Mouse (Mus musculus) stomach, embryonic 15.5 days (tissue): Measurements from ENCODE around the gene Tcf23. TPM values are rescaled to one million over a fixed set of nuclear protein-coding genes. Genes with fewer than 3 reads are reported as not detected.
A peak's percentile ranks its signal among the peaks of the same experiment; 100 is the strongest.

Source experiments
- ATAC-seq: fragments of 200-750 bp; cut with Nextera tagmentation; 2 replicates; pipeline ENCODE4 v1.8.0; 2017; ENCODE audit warnings: low read depth, moderate number of reproducible peaks, moderate TSS enrichment; ENCODE audit not compliant: insufficient read depth, low FRiP score
- H3K27ac ChIP-seq: fragments of 300-500 bp; sonication (generic); 2 replicates; pipeline ENCODE4 v1.5.1; 2015; ENCODE audit warnings: mild to moderate bottlenecking, inconsistent platforms
- H3K27me3 ChIP-seq: fragments of 300-500 bp; sonication (generic); replicated peaks from 2 replicates; pipeline ENCODE4 v1.6.1; 2015; ENCODE audit warnings: inconsistent platforms
- H3K36me3 ChIP-seq: fragments of 300-500 bp; sonication (generic); 2 replicates; pipeline ENCODE4 v1.6.1; 2015; ENCODE audit warnings: inconsistent platforms
- H3K4me1 ChIP-seq: fragments of 300-500 bp; sonication (generic); 2 replicates; pipeline ENCODE4 v1.6.1; 2015; ENCODE audit warnings: inconsistent platforms
- H3K4me2 ChIP-seq: fragments of 300-500 bp; sonication (generic); 2 replicates; pipeline ENCODE4 v1.6.1; 2015; ENCODE audit warnings: mild to moderate bottlenecking, inconsistent platforms
- H3K4me3 ChIP-seq: fragments of 300-500 bp; sonication (generic); replicated peaks from 2 replicates; pipeline ENCODE4 v1.5.1; 2015; ENCODE audit warnings: inconsistent platforms
- H3K9ac ChIP-seq: fragments of 300-500 bp; sonication (generic); 2 replicates; pipeline ENCODE4 v1.6.1; 2015; ENCODE audit warnings: inconsistent platforms
- H3K9me3 ChIP-seq: fragments of 300-500 bp; sonication (generic); 2 replicates; pipeline ENCODE4 v1.6.1; 2016; ENCODE audit warnings: inconsistent platforms
- WGBS: fragments of 180-500 bp; shearing (Covaris S2); methylation state at CpG from one replicate; pipeline ENCODE4 v1.1.7; 2015; 5-methylcytosine and 5-hydroxymethylcytosine counted together
- polyA plus RNA-seq: library from polyadenylated mRNA; unstranded; fragments of >200 nt; fragmentation: Nextera tagmentation; extraction: Ambion mirVana; gene quantifications from 2 replicates; pipeline ENCODE4 v1.2.1, GENCODE M21; 2015

The Tcf23 gene
- polyA plus RNA-seq, 1 experiment from 2014 or later: 0.74 TPM

DNA sequence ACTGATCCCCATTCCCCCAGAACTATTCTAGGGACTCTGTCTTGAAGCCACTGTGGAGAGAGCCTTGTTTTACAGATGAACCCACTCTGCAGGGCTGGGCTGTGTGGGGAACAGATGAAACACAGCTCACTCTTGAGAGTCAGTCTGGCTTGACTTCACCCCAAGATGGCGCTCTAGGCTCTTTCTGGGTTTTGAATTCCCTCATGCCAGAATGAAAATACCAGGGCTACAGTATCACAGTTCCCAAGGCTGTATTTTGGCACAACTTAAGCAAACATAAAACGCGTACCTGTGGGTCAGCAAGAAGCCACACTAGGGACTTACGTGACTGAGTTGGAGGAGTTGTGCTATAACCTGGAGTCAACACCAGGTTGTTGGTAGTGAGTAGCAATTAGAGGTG lies 38.3 kb upstream of the Tcf23 start:
- Histone ChIP-seq H3K4me3 (no peak overlapping the region), H3K9ac (no peak overlapping the region), H3K36me3 (no peaks in the 10 kb centered on the region), H3K27ac (no peak overlapping the region), H3K4me1 (no peaks in the 10 kb centered on the region), H3K4me2 (no peak overlapping the region), H3K9me3 (no peaks in the 10 kb centered on the region), H3K27me3 (no peaks in the 10 kb centered on the region)
- ATAC-seq: no peak
- WGBS: 34% methylated on average over 4 of the region's 4 CpGs

DNA sequence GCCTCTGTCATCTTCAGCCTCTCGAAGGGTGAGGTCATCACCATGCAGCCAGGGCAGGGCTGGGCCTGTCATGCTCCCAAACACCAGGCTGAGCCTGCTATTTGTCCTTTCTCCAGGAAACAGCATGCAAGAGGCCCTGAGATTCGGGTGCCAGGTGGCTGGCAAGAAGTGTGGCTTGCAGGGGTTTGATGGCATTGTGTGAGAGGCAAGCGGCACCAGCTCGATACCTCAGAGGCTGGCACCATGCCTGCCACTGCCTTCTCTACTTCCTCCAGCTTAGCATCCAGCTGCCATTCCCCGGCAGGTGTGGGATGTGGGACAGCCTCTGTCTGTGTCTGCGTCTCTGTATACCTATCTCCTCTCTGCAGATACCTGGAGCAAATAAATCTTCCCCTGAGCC lies 37.6 kb upstream of the Tcf23 start:
- no peaks in the 10 kb centered on the region for H3K4me1 ChIP-seq
- H3K36me3 ChIP-seq: no peaks in the 10 kb centered on the region
- H3K9me3 ChIP-seq: no peaks in the 10 kb centered on the region
- H3K9ac ChIP-seq: no peak overlapping the region
- WGBS: 85% methylated on average over 6 of the region's 6 CpGs
- no peaks in the 10 kb centered on the region for H3K27me3 ChIP-seq
- H3K4me2 ChIP-seq: no peak overlapping the region
- no peak overlapping the region for H3K27ac ChIP-seq
- H3K4me3 ChIP-seq: no peak overlapping the region
- ATAC-seq: no peak

DNA sequence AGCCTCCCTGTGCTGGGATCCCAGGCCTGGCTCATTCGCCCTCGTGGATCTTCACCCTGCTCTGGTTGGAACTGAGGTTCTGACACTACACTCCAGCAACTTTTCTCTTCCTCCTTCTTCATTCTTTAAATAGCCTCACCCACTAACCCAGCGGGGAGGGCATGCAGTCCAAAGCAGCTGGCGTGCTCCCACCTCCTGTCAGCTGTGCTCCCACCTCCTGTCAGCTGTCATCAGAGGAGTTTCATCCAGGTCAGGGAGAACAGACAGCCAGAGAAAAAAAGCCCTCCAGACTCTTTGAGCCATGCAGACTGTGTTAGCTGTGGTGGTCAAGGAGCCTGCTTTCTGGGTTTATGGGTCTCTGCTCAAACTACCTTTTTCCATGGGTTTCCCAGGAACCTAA lies 37.1 kb upstream of the Tcf23 start:
- Histone ChIP-seq H3K4me2 (no peak overlapping the region), H3K9me3 (no peaks in the 10 kb centered on the region), H3K9ac (no peak overlapping the region), H3K36me3 (no peaks in the 10 kb centered on the region), H3K27ac (no peak overlapping the region), H3K4me1 (no peaks in the 10 kb centered on the region), H3K4me3 (no peak overlapping the region), H3K27me3 (no peaks in the 10 kb centered on the region)
- ATAC-seq: no peak
- WGBS: 85% methylated on average over 4 of the region's 4 CpGs

DNA sequence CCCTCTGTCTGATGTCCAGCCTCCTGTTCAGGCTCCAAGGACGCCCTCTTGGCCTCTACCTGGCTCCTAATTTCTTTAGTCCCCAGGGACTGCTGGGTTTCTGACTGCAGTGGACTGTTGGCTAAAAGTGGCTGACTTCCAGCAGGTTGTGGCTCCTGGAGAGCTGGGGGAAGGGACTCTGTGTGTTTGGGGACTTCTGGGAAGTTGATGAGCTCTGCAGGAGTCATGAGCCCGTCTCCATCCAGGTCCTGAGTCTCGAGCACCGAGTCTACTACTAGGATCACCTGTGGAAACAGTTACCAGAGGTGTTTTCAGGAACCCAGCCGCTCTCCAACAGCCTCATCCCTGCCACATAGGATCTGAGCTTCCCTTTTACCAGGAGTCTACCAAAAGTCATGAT lies 34.8 kb upstream of the Tcf23 start:
- Histone ChIP-seq H3K27me3 (no peaks in the 10 kb centered on the region), H3K36me3 (no peaks in the 10 kb centered on the region), H3K27ac (no peak overlapping the region), H3K9ac (no peak overlapping the region), H3K9me3 (no peaks in the 10 kb centered on the region), H3K4me3 (no peak overlapping the region), H3K4me2 (no peak overlapping the region), H3K4me1 (no peaks in the 10 kb centered on the region)
- WGBS: 61% methylated on average over 5 of the region's 5 CpGs
- ATAC-seq: no peak

DNA sequence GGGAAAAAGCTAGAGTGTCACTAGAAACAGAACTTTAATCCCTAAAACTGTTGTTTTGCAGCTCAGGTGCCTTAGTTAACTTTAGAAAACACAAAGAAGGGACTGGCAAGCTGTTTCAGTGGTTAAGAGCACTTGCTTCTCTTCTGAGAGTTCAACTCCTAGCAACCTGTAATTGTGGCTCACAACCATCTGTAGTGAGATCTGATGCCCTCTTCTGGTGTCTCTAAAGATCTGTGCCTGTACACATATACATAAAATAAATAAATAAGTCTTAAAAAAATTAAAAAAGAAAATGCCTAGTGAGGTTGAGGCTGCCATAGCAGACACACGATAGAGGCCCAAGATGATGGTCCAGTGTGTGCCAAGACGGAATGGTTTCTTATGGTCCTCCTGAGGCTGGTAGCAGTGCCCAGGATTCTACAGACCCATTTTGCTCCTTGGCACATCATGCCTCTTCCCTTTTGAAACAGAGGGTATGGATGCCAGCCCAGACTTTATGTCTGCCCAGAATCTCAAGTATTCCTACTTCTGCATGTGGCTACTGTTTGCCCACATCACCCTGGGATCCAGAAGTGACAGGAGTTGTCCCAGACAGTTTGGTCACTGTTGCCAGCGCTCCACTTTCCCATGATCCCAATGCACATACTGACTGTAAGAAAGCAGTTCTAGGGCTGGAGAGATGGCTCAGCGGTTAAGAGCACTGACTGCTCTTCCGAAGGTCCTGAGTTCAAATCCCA lies 33.6 kb upstream of the Tcf23 start:
- Histone ChIP-seq H3K4me3 (no peak overlapping the region), H3K4me2 (no peak overlapping the region), H3K27ac (no peak overlapping the region), H3K9me3 (no peaks in the 10 kb centered on the region), H3K27me3 (no peaks in the 10 kb centered on the region), H3K9ac (no peak overlapping the region), H3K4me1 (no peaks in the 10 kb centered on the region), H3K36me3 (no peaks in the 10 kb centered on the region)
- 88% methylated on average over 5 of the region's 5 CpGs for WGBS
- no peak for ATAC-seq

DNA sequence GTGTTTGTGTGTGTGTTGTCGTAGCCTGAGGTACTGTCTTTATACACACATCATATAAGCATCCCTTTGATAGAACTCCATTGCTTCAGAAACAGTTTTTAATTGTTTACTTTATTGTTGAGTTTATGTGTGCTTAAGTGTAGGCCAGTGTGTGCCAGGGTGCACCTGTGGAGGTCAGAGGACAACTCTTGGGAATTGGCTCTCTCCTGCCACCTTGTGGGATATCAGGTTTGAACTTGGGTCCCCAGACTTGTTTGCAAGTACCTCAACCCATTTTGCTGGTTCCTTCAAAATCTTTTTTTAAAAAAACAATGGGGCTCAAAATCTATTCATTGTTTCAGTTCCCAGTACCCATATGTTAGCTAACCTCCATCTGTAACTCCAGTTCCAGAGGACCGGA lies 25.5 kb upstream of the Tcf23 start:
- 89% methylated on average over 2 of the region's 2 CpGs for WGBS
- no peak overlapping the region for H3K4me2 ChIP-seq
- H3K36me3 ChIP-seq: no peaks in the 10 kb centered on the region
- ATAC-seq: no peak
- no peak overlapping the region for H3K9ac ChIP-seq
- no peak overlapping the region for H3K27ac ChIP-seq
- no peak overlapping the region for H3K4me3 ChIP-seq
- H3K4me1 ChIP-seq: no peaks in the 10 kb centered on the region
- 0 out of 2 replicates have a peak, but pooled peaks cover 5% of the 10 kb centered on the region for H3K27me3 ChIP-seq
- no peaks in the 10 kb centered on the region for H3K9me3 ChIP-seq

DNA sequence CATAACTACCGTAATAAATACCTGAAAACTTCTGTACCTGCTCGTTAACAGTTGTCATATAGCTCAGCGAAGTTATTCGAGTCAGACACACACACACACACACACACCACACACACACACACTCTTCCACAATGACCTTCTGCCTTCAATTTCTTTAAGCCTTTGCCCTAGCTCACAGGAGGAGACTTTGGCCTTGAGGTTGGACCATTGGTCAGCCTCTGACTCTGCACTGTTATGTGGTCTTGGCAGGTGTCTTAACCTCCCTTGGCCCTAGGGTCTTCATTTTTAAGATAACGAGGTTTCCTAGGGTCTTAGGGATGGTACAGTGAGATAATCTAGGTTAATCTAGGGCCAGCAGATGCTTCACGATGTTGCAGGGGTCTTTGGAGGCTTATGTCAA lies 24.1 kb upstream of the Tcf23 start:
- Histone ChIP-seq H3K4me1 (peaks cover 5% of the 10 kb centered on the region), H3K4me3 (no peak overlapping the region)
- WGBS: 85% methylated on average over 6 of the region's 6 CpGs

DNA sequence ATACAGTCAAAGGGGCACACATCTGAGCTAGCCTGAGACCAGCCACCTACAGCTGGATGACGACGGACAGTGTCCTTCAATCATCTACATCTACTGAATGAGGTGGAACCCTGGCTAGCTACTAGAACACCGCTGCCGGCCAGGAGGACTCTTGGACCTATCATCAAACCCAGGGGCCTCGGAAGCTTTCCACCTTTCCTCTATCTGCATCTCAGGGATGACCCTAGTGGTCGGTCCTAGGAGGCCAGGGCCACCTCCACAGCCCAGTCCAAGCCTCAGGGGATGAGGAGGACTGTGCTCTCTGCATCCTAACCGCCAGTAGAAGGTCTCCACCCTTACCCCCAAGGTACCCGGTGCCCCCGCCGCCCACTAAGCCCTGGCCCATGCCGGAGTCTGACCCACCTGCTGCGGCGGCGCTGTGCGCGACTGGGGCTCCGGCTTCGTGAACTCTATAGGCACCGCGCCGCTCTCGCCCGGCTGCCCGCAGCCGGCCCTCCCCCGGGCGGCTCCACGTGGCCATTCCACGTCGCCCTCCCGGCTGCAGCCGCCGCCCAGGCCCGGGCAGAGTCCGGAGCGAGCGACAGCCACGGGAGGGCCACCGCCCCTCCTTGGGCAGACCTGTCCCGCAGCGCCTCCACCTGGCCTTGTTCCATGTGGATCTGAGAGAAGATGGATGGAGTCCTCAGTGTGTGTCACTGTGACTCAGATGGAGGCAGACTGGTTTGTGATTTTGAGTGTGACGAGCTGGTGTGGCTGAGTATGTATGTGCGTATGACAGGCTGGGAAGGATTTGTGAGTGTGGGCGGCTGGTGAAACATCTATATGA lies 23.3 kb upstream of the Tcf23 start, which contains the start of gene Cgref1:
Cgref1 (minus strand) TSS at position 636 of the 826 bp plus-strand sequence.
- no peak within 1 kb of the TSS for H3K27ac ChIP-seq
- 0 out of 2 replicates have a peak, but pooled peaks cover 5% of the 10 kb centered on the region for H3K27me3 ChIP-seq
- peaks cover 9% of the 10 kb centered on the region for H3K4me1 ChIP-seq
- peak within 1 kb of the TSS; percentile 25; the same call in 1 of the 2 replicates for H3K9ac ChIP-seq
- no peaks in the 10 kb centered on the region for H3K36me3 ChIP-seq
- peak within 1 kb of the TSS; percentile 89 for H3K4me2 ChIP-seq
- peak; percentile 62 for ATAC-seq
- peak within 1 kb of the TSS; percentile 43 for H3K4me3 ChIP-seq
- H3K9me3 ChIP-seq: no peaks in the 10 kb centered on the region
- 7% methylated on average over 43 of the region's 44 CpGs for whole genome bisulfite sequencing

More for the DNA sequence above, 24.1 kb upstream of the Tcf23 start:
- H3K4me2 ChIP-seq: no peak overlapping the region
- H3K36me3 ChIP-seq: no peaks in the 10 kb centered on the region
- no peaks in the 10 kb centered on the region for H3K9me3 ChIP-seq
- H3K27me3 ChIP-seq: 0 out of 2 replicates have a peak, but pooled peaks cover 5% of the 10 kb centered on the region
- H3K27ac ChIP-seq: no peak overlapping the region
- no peak overlapping the region for H3K9ac ChIP-seq
- ATAC-seq: no peak

DNA sequence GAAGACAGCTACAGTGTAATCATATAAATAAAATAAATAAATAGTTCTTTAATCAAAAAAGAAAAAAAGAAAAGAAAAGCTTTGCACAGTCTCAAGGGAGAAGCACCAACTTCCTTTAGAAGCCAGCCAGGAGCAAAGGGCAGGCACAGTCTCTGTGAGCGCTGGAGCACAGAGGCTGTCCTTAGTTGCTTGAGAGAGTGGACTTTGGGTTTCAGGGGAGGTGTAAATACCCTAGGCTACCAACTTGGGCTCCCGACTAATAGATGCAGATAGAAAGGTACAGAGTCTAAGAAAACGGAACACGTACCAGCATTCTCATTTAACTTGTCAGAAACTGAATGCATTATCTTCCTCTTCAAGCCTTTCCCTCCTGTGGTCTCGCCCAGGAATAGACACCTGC lies 19.8 kb upstream of the Tcf23 start:
- 78% methylated on average over 5 of the region's 5 CpGs for WGBS
- Histone ChIP-seq H3K4me2 (no peak overlapping the region), H3K9me3 (no peaks in the 10 kb centered on the region), H3K27me3 (0 out of 2 replicates have a peak, but pooled peaks cover 5% of the 10 kb centered on the region), H3K27ac (no peak overlapping the region), H3K36me3 (peaks cover 16% of the 10 kb centered on the region), H3K9ac (no peak overlapping the region), H3K4me3 (no peak overlapping the region), H3K4me1 (peaks cover 13% of the 10 kb centered on the region)
- no peak for ATAC-seq

DNA sequence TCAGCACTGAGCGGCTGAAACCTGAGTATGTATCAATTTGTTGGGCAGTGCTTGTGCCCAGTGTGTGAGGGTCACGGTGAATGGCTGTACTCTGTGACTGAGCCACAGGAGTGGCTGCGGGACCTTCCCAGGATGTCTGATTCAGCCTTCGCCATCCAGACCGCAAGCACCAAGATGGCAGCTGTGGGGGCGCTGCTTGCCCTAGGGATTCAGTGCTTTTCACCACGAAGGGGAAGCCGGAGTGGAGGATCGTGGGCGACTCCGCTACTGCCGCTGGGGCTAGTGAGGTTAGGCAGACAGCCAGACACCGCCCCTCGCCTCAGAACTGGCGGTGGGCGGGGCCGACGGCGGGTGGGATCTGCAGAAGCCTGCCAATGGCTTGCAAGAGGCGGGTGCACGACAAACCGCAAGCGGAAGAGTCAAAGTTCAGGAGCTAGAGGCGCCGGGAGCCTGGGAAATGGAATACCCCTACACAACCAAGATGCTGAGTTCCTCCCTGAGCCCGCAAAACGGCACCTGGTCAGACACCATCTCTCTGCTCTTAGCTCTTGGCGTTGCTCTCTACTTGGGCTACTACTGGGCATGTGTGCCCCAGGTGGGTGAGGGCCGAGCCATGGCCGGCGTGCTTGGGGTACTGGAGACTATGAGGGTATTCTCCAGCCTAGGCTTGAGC lies 18.7 kb upstream of the Tcf23 start:
- Histone ChIP-seq H3K27ac (peak overlapping the region; percentile 67), H3K36me3 (peaks cover 27% of the 10 kb centered on the region), H3K4me1 (peaks cover 13% of the 10 kb centered on the region), H3K9ac (peak overlapping the region; percentile 39), H3K27me3 (0 out of 2 replicates have a peak, but pooled peaks cover 5% of the 10 kb centered on the region), H3K9me3 (no peaks in the 10 kb centered on the region), H3K4me2 (peak overlapping the region; percentile 93), H3K4me3 (peak overlapping the region; percentile 65)
- ATAC-seq: peak; percentile 83
- WGBS: under 1% methylated on average over 31 of the region's 31 CpGs

DNA sequence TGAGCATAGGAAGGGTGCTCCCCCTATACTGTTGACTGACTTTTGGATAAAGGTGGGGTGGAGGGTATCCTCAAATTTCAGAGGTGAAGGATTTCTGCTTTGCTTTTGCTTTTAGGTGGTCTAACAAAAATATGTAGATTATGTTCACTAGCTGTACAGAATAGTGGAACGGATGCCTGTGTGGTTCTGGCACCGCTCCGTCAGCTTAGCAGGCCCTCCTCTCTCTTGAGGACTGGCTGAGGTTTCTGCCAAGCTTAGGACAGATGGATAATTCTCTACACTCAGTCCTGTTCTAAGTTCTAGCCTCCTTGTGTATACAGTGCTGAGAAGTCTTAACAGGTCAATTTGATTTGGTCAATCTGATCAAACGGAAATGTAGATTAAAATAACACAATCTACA lies 18.0 kb upstream of the Tcf23 start:
- H3K9me3 ChIP-seq: no peaks in the 10 kb centered on the region

More for the DNA sequence above, 18.0 kb upstream of the Tcf23 start:
- peak overlapping the region; percentile 93 for H3K4me2 ChIP-seq
- peaks cover 13% of the 10 kb centered on the region for H3K4me1 ChIP-seq
- H3K36me3 ChIP-seq: peaks cover 34% of the 10 kb centered on the region
- no peaks in the 10 kb centered on the region for H3K27me3 ChIP-seq
- 48% methylated on average over 4 of the region's 4 CpGs for WGBS
- peak overlapping the region; percentile 65 for H3K4me3 ChIP-seq
- H3K27ac ChIP-seq: peak overlapping the region; percentile 67; the same call in 1 of the 2 replicates
- H3K9ac ChIP-seq: peak overlapping the region; percentile 39
- ATAC-seq: no peak
